Mouse (Mus musculus): Measurements from ENCODE around the gene Iqcm. TPM values are rescaled to one million over a fixed set of nuclear protein-coding genes. Genes with fewer than 3 reads are reported as not detected.
"Not testable (repeated sequence)": the region's sequence is repeated elsewhere in the genome, so short reads cannot be mapped to it uniquely, and the experiment has no call there.

Gene Iqcm
- polyA plus RNA-seq (2014; fragmentation: Nextera tagmentation; extraction: Ambion mirVana) = not detected in 2 replicates

GRCm38 (mm10) chr8:75448394-75448793 is at the start of gene Iqcm:
Iqcm (plus strand) TSS chr8:75448694.
- WGBS = 85% methylated on average over 7 of the region's 7 CpGs
- no peaks in the 10 kb centered on the region for H3K27me3 ChIP-seq (ENCODE audit: control insufficient read depth, insufficient read depth, low read length)
- no peaks in the 10 kb centered on the region for H3K36me3 ChIP-seq (ENCODE audit: control insufficient read depth, insufficient read depth, low read length)
- H3K4me3 ChIP-seq (ENCODE audit: control insufficient read depth in 1 of 2, insufficient read depth in 1 of 2, low read depth in 1 of 2, low read length in 2 of 2) = no peak within 1 kb of the TSS
- H3K9ac ChIP-seq (ENCODE audit: low read length) = no peak within 1 kb of the TSS
- no peak within 1 kb of the TSS for H3K27ac ChIP-seq (replicated peaks in 1 of 2; ENCODE audit: control insufficient read depth in 1 of 2, insufficient read depth in 1 of 2, low read depth in 2 of 2, low read length in 2 of 2)
- no peaks in the 10 kb centered on the region for H3K4me1 ChIP-seq (ENCODE audit: control insufficient read depth in 2 of 2, insufficient read depth in 2 of 2, low read length in 2 of 2)
- no peak within 1 kb of the TSS for H3K4me2 ChIP-seq (ENCODE audit: low read length)
- no peaks in the 10 kb centered on the region for H3K9me3 ChIP-seq (ENCODE audit: control insufficient read depth, low read length)
- ATAC-seq (ENCODE audit: insufficient number of reproducible peaks, insufficient read depth, low FRiP score, low read depth) = no peak

DNA sequence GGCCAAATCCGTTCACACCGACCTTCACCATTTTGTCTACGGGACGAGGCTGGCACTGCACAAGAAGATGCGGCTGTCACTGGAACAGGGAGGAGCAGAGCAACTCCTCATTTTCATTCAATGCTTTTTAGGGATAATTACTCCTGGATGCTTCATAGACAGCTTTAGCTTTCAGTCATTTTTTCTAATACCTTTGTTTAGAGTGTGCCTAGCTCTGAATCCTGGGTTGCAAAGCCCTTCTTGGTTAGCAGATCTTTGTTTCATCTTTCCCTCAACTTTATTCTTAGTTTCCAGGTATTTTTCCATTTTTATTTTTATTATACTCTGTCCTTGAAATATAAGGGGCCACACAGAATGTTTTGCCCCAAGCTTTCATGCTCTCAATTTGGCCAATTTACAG is 42.0 kb upstream of the Iqcm start, which contains the start of gene Gm10358:
Gm10358 (minus strand) TSS at position 101 of the 400 bp plus-strand sequence.
- 100% methylated on average over 5 of the region's 5 CpGs for WGBS
- H3K9ac ChIP-seq (ENCODE audit: low read length) = no peak within 1 kb of the TSS
- H3K9me3 ChIP-seq (ENCODE audit: control insufficient read depth, low read length) = no peaks in the 10 kb centered on the region
- H3K4me3 ChIP-seq (ENCODE audit: control insufficient read depth in 1 of 2, insufficient read depth in 1 of 2, low read depth in 1 of 2, low read length in 2 of 2) = no peak within 1 kb of the TSS
- H3K4me1 ChIP-seq (ENCODE audit: control insufficient read depth in 2 of 2, insufficient read depth in 2 of 2, low read length in 2 of 2) = no peaks in the 10 kb centered on the region
- ATAC-seq (ENCODE audit: insufficient number of reproducible peaks, insufficient read depth, low FRiP score, low read depth) = no peak
- no peak within 1 kb of the TSS for H3K27ac ChIP-seq (replicated peaks in 1 of 2; ENCODE audit: control insufficient read depth in 1 of 2, insufficient read depth in 1 of 2, low read depth in 2 of 2, low read length in 2 of 2)
- no peak within 1 kb of the TSS for H3K4me2 ChIP-seq (ENCODE audit: low read length)
- H3K27me3 ChIP-seq (ENCODE audit: control insufficient read depth, insufficient read depth, low read length) = no peaks in the 10 kb centered on the region
- H3K36me3 ChIP-seq (ENCODE audit: control insufficient read depth, insufficient read depth, low read length) = no peaks in the 10 kb centered on the region

DNA sequence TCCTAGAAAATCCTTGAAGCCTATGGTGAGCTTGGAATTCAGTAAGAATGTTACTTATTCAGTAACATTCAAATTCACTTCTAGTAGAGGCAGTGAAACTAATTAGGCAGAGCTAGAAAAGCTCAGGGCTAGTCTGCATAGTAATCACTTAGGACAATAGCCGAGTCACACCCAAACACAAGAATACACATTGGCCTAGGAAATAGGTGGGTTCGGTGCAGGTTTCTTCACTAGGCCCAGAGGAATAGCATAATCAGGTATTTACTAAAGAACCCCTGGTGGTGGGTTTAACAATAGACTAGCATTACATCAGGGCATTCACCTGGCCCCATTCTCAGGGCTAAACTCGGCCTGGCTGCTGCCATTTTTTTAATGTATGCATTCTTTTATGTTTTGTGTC is 32.8 kb upstream of the Iqcm start:
- 86% methylated on average over 3 of the region's 3 CpGs for WGBS
- H3K9me3 ChIP-seq (ENCODE audit: control insufficient read depth, low read length); H3K4me2 ChIP-seq (ENCODE audit: low read length); H3K36me3 ChIP-seq (ENCODE audit: control insufficient read depth, insufficient read depth, low read length); H3K27ac ChIP-seq (replicated peaks in 1 of 2; ENCODE audit: control insufficient read depth in 1 of 2, insufficient read depth in 1 of 2, low read depth in 2 of 2, low read length in 2 of 2); H3K9ac ChIP-seq (ENCODE audit: low read length); ATAC-seq (ENCODE audit: insufficient number of reproducible peaks, insufficient read depth, low FRiP score, low read depth); H3K4me3 ChIP-seq (ENCODE audit: control insufficient read depth in 1 of 2, insufficient read depth in 1 of 2, low read depth in 1 of 2, low read length in 2 of 2); H3K27me3 ChIP-seq (ENCODE audit: control insufficient read depth, insufficient read depth, low read length); H3K4me1 ChIP-seq (ENCODE audit: control insufficient read depth in 2 of 2, insufficient read depth in 2 of 2, low read length in 2 of 2): not testable (repeated sequence)

DNA sequence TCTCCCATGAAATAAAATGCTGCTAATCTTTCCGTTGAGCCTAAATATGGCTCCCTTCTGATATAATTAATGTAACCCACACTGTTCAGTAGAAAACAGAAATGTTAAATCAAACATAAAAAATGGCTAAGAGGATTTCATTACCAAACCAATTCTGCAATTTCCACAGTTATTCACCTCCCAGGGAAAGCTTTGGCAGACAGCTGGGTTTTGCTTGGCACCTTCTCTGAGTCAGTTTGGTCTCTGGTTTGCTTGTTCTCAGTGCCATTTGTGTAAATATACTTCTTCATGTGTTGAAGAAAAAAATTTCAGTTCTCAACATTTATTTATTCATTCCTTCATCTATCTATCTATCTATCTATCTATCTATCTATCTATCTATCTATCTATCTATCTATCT is 28.3 kb downstream of the Iqcm start:
- no peaks in the 10 kb centered on the region for H3K27me3 ChIP-seq (ENCODE audit: control insufficient read depth, insufficient read depth, low read length)
- 84% methylated on average over 1 of the region's 1 CpGs for WGBS
- no peaks in the 10 kb centered on the region for H3K36me3 ChIP-seq (ENCODE audit: control insufficient read depth, insufficient read depth, low read length)
- no peak overlapping the region for H3K4me3 ChIP-seq (ENCODE audit: control insufficient read depth in 1 of 2, insufficient read depth in 1 of 2, low read depth in 1 of 2, low read length in 2 of 2)
- ATAC-seq (ENCODE audit: insufficient number of reproducible peaks, insufficient read depth, low FRiP score, low read depth) = no peak
- H3K4me1 ChIP-seq (ENCODE audit: control insufficient read depth in 2 of 2, insufficient read depth in 2 of 2, low read length in 2 of 2) = no peaks in the 10 kb centered on the region
- no peak overlapping the region for H3K4me2 ChIP-seq (ENCODE audit: low read length)
- no peak overlapping the region for H3K9ac ChIP-seq (ENCODE audit: low read length)
- H3K9me3 ChIP-seq (ENCODE audit: control insufficient read depth, low read length) = no peaks in the 10 kb centered on the region
- H3K27ac ChIP-seq (replicated peaks in 1 of 2; ENCODE audit: control insufficient read depth in 1 of 2, insufficient read depth in 1 of 2, low read depth in 2 of 2, low read length in 2 of 2) = no peak overlapping the region

DNA sequence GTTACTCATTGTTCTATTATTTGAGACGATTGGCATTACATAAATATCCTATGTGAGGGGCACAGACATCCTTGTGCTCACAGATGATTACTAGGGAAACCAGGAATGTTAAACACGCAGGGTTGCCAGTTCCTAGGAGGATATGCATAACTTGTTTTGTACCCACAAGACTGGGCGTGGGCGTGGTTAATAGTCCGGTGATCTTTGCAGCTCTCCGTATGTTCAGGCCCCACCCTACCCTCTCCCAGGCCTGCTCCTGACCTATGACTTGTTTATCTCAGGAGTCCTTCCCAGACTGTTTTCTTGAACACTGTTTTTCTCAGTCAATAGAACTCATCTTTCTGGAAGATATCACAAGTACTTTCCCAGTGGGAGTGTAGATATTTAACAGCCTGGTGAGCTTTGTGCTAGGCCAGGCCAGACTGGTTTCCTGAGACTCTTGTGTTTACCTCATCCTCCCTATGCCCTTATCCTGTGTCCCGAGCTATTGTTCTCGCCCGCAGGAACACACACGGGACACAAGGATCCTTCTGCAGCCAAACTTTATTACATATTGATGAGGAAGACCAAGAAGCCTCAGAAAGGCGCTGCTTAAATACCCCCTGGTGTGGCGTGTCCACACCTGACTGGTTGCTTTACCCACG is 40.7 kb downstream of the Iqcm start:
- no peak for ATAC-seq (ENCODE audit: insufficient number of reproducible peaks, insufficient read depth, low FRiP score, low read depth)
- no peak overlapping the region for H3K4me2 ChIP-seq (ENCODE audit: low read length)
- H3K36me3 ChIP-seq (ENCODE audit: control insufficient read depth, insufficient read depth, low read length) = no peaks in the 10 kb centered on the region
- H3K27ac ChIP-seq (replicated peaks in 1 of 2; ENCODE audit: control insufficient read depth in 1 of 2, insufficient read depth in 1 of 2, low read depth in 2 of 2, low read length in 2 of 2) = no peak overlapping the region
- no peaks in the 10 kb centered on the region for H3K27me3 ChIP-seq (ENCODE audit: control insufficient read depth, insufficient read depth, low read length)
- no peak overlapping the region for H3K4me3 ChIP-seq (ENCODE audit: control insufficient read depth in 1 of 2, insufficient read depth in 1 of 2, low read depth in 1 of 2, low read length in 2 of 2)
- WGBS = 68% methylated on average over 13 of the region's 13 CpGs
- no peaks in the 10 kb centered on the region for H3K9me3 ChIP-seq (ENCODE audit: control insufficient read depth, low read length)
- H3K9ac ChIP-seq (ENCODE audit: low read length) = no peak overlapping the region
- no peaks in the 10 kb centered on the region for H3K4me1 ChIP-seq (ENCODE audit: control insufficient read depth in 2 of 2, insufficient read depth in 2 of 2, low read length in 2 of 2)

- H3K4me2 ChIP-seq (ENCODE audit: low read length) = no peak overlapping the region
- H3K9ac ChIP-seq (ENCODE audit: low read length) = no peak overlapping the region
- H3K9me3 ChIP-seq (ENCODE audit: control insufficient read depth, low read length) = no peaks in the 10 kb centered on the region
- H3K4me1 ChIP-seq (ENCODE audit: control insufficient read depth in 2 of 2, insufficient read depth in 2 of 2, low read length in 2 of 2) = no peaks in the 10 kb centered on the region
- H3K27me3 ChIP-seq (ENCODE audit: control insufficient read depth, insufficient read depth, low read length) = no peaks in the 10 kb centered on the region
- H3K36me3 ChIP-seq (ENCODE audit: control insufficient read depth, insufficient read depth, low read length) = no peaks in the 10 kb centered on the region
- no peak overlapping the region for H3K27ac ChIP-seq (replicated peaks in 1 of 2; ENCODE audit: control insufficient read depth in 1 of 2, insufficient read depth in 1 of 2, low read depth in 2 of 2, low read length in 2 of 2)
- no peak overlapping the region for H3K4me3 ChIP-seq (ENCODE audit: control insufficient read depth in 1 of 2, insufficient read depth in 1 of 2, low read depth in 1 of 2, low read length in 2 of 2)
- WGBS = 71% methylated on average over 1 of the region's 1 CpGs
- no peak for ATAC-seq (ENCODE audit: insufficient number of reproducible peaks, insufficient read depth, low FRiP score, low read depth)
These were observed 60.8 kb downstream of the Iqcm start for GRCm38 (mm10) chr8:75509299-75509698.

- no peaks in the 10 kb centered on the region for H3K4me1 ChIP-seq (ENCODE audit: control insufficient read depth in 2 of 2, insufficient read depth in 2 of 2, low read length in 2 of 2)
- no peak overlapping the region for H3K27ac ChIP-seq (replicated peaks in 1 of 2; ENCODE audit: control insufficient read depth in 1 of 2, insufficient read depth in 1 of 2, low read depth in 2 of 2, low read length in 2 of 2)
- H3K9ac ChIP-seq (ENCODE audit: low read length) = no peak overlapping the region
- H3K27me3 ChIP-seq (ENCODE audit: control insufficient read depth, insufficient read depth, low read length) = no peaks in the 10 kb centered on the region
- H3K9me3 ChIP-seq (ENCODE audit: control insufficient read depth, low read length) = no peaks in the 10 kb centered on the region
- no peak overlapping the region for H3K4me2 ChIP-seq (ENCODE audit: low read length)
- H3K4me3 ChIP-seq (ENCODE audit: control insufficient read depth in 1 of 2, insufficient read depth in 1 of 2, low read depth in 1 of 2, low read length in 2 of 2) = no peak overlapping the region
- H3K36me3 ChIP-seq (ENCODE audit: control insufficient read depth, insufficient read depth, low read length) = no peaks in the 10 kb centered on the region
- no peak for ATAC-seq (ENCODE audit: insufficient number of reproducible peaks, insufficient read depth, low FRiP score, low read depth)
- 76% methylated on average over 3 of the region's 3 CpGs for WGBS
These were observed 65.3 kb downstream of the Iqcm start for GRCm38 (mm10) chr8:75513786-75514185.

GRCm38 (mm10) chr8:75549284-75549683 is 100.8 kb downstream of the Iqcm start:
- Histone ChIP-seq H3K9ac (ENCODE audit: low read length) (no peak overlapping the region), H3K27me3 (ENCODE audit: control insufficient read depth, insufficient read depth, low read length) (no peaks in the 10 kb centered on the region), H3K4me3 (ENCODE audit: control insufficient read depth in 1 of 2, insufficient read depth in 1 of 2, low read depth in 1 of 2, low read length in 2 of 2) (no peak overlapping the region), H3K36me3 (ENCODE audit: control insufficient read depth, insufficient read depth, low read length) (no peaks in the 10 kb centered on the region), H3K4me2 (ENCODE audit: low read length) (no peak overlapping the region), H3K27ac (replicated peaks in 1 of 2; ENCODE audit: control insufficient read depth in 1 of 2, insufficient read depth in 1 of 2, low read depth in 2 of 2, low read length in 2 of 2) (no peak overlapping the region), H3K9me3 (ENCODE audit: control insufficient read depth, low read length) (no peaks in the 10 kb centered on the region), H3K4me1 (ENCODE audit: control insufficient read depth in 2 of 2, insufficient read depth in 2 of 2, low read length in 2 of 2) (no peaks in the 10 kb centered on the region)
- 82% methylated on average over 3 of the region's 3 CpGs for WGBS
- no peak for ATAC-seq (ENCODE audit: insufficient number of reproducible peaks, insufficient read depth, low FRiP score, low read depth)
